Mouse (Mus musculus) kidney, embryonic 14.5 days (tissue): ENCODE measurements around the gene Rbm5. TPM values are rescaled to one million over a fixed set of nuclear protein-coding genes. Genes with fewer than 3 reads are reported as not detected.
A peak's percentile ranks its signal among the peaks of the same experiment; 100 is the strongest.

Source experiments
- ATAC-seq: fragments of 200-750 bp; cut with Nextera tagmentation; 2 replicates; pipeline ENCODE4 v1.8.0; 2017; ENCODE audit warnings: moderate number of reproducible peaks, mild to moderate bottlenecking, moderate TSS enrichment, moderate library complexity; ENCODE audit not compliant: low FRiP score, low TSS enrichment
- H3K27ac ChIP-seq: fragments of 300-500 bp; sonication (generic); 2 replicates; pipeline ENCODE4 v1.5.1; 2014; ENCODE audit warnings: low read depth, mild to moderate bottlenecking, low read length, moderate library complexity, mixed read lengths
- H3K27me3 ChIP-seq: fragments of 300-500 bp; sonication (generic); 2 replicates; pipeline ENCODE4 v1.6.1; 2014; ENCODE audit warnings: mild to moderate bottlenecking, low read length; ENCODE audit not compliant: control insufficient read depth, insufficient read depth
- H3K36me3 ChIP-seq: fragments of 300-500 bp; sonication (generic); 2 replicates; pipeline ENCODE4 v1.6.1; 2014; ENCODE audit warnings: low read length, mixed read lengths; ENCODE audit not compliant: control insufficient read depth, insufficient read depth
- H3K4me1 ChIP-seq: fragments of 300-500 bp; sonication (generic); 2 replicates; pipeline ENCODE4 v1.6.1; 2014; ENCODE audit warnings: low read length, mixed read lengths; ENCODE audit not compliant: control insufficient read depth, insufficient read depth
- H3K4me2 ChIP-seq: fragments of 300-500 bp; sonication (generic); replicated peaks from 2 replicates; pipeline ENCODE4 v1.6.1; 2014; ENCODE audit warnings: low read depth, mild to moderate bottlenecking, low read length
- H3K4me3 ChIP-seq: fragments of 300-500 bp; sonication (generic); 2 replicates; pipeline ENCODE4 v1.5.1; 2014; ENCODE audit warnings: mild to moderate bottlenecking, low read length
- H3K9ac ChIP-seq: fragments of 300-500 bp; sonication (generic); 2 replicates; pipeline ENCODE4 v1.6.1; 2014; ENCODE audit warnings: low read depth, mild to moderate bottlenecking, low read length, moderate library complexity
- H3K9me3 ChIP-seq: fragments of 300-500 bp; sonication (generic); 2 replicates; pipeline ENCODE4 v1.6.1; 2016; ENCODE audit warnings: low read length; ENCODE audit not compliant: control insufficient read depth
- WGBS: fragments of 180-500 bp; shearing (Covaris S2); extraction: QIAGEN DNeasy Blood & Tissue Kit; methylation state at CpG from one replicate; pipeline ENCODE4 v1.1.7; 2014; 5-methylcytosine and 5-hydroxymethylcytosine counted together
- polyA plus RNA-seq: library from polyadenylated mRNA; unstranded; fragments of >200 nt; fragmentation: Nextera tagmentation; extraction: Ambion mirVana; gene quantifications from 2 replicates; pipeline ENCODE4 v1.2.1, GENCODE M21; 2014

Rbm5 gene
- polyA plus RNA-seq, 1 experiment from 2014 or later = 193 TPM

GRCm38 (mm10) chr9:107708439-107709095, 62.2 kb downstream of the Rbm5 start:
- WGBS = 1% methylated on average over 21 of the region's 21 CpGs

GRCm38 (mm10) chr9:107707701-107708438, 62.9 kb downstream of the Rbm5 start:
- peaks cover 49% of the 10 kb centered on the region for H3K4me1 ChIP-seq
- peak overlapping the region; percentile 77 for H3K4me2 ChIP-seq
- H3K36me3 ChIP-seq = peaks cover 26% of the 10 kb centered on the region
- no peaks in the 10 kb centered on the region for H3K9me3 ChIP-seq
- peak overlapping the region; percentile 88 for H3K9ac ChIP-seq
- no peak for ATAC-seq
- H3K4me3 ChIP-seq = peak overlapping the region; percentile 78
- WGBS = under 1% methylated on average over 17 of the region's 17 CpGs
- H3K27me3 ChIP-seq = no peaks in the 10 kb centered on the region
- peak overlapping the region; percentile 77 for H3K27ac ChIP-seq

More at GRCm38 (mm10) chr9:107708439-107709095, 62.2 kb downstream of the Rbm5 start:
- Histone ChIP-seq H3K36me3 (peaks cover 21% of the 10 kb centered on the region), H3K27ac (peak overlapping the region; percentile 77; the same call in 1 of the 2 replicates), H3K9ac (peak overlapping the region; percentile 88), H3K27me3 (no peaks in the 10 kb centered on the region), H3K4me3 (peak overlapping the region; percentile 78), H3K9me3 (no peaks in the 10 kb centered on the region), H3K4me2 (peak overlapping the region; percentile 77), H3K4me1 (peaks cover 47% of the 10 kb centered on the region)
- no peak for ATAC-seq

- no peak for ATAC-seq
Measured at GRCm38 (mm10) chr9:107706781-107707211, 64.0 kb downstream of the Rbm5 start.

GRCm38 (mm10) chr9:107703337-107704122, 67.3 kb downstream of the Rbm5 start:
- Histone ChIP-seq H3K36me3 (peaks cover 32% of the 10 kb centered on the region), H3K4me1 (peaks cover 92% of the 10 kb centered on the region), H3K27ac (peak overlapping the region; percentile 17; the same call in 1 of the 2 replicates), H3K27me3 (no peaks in the 10 kb centered on the region), H3K9ac (peak overlapping the region; percentile 34; the same call in 1 of the 2 replicates), H3K9me3 (no peaks in the 10 kb centered on the region), H3K4me2 (no peak overlapping the region), H3K4me3 (no peak overlapping the region)
- ATAC-seq = no peak
- WGBS = 43% methylated on average over 14 of the region's 14 CpGs

More at GRCm38 (mm10) chr9:107706781-107707211, 64.0 kb downstream of the Rbm5 start:
- Histone ChIP-seq H3K9ac (peak overlapping the region; percentile 88), H3K36me3 (peaks cover 29% of the 10 kb centered on the region), H3K4me1 (peaks cover 59% of the 10 kb centered on the region), H3K27ac (peak overlapping the region; percentile 77), H3K4me2 (peak overlapping the region; percentile 77), H3K9me3 (no peaks in the 10 kb centered on the region), H3K27me3 (no peaks in the 10 kb centered on the region), H3K4me3 (peak overlapping the region; percentile 78)
- 2% methylated on average over 14 of the region's 14 CpGs for WGBS

- no peak for ATAC-seq
- no peak overlapping the region for H3K4me3 ChIP-seq
- no peaks in the 10 kb centered on the region for H3K27me3 ChIP-seq
- WGBS = 50% methylated on average over 3 of the region's 3 CpGs
- no peaks in the 10 kb centered on the region for H3K9me3 ChIP-seq
- H3K36me3 ChIP-seq = peaks cover 32% of the 10 kb centered on the region
- H3K27ac ChIP-seq = 0 out of 2 replicates have a peak overlapping the region, but pooled peaks have one; percentile 38
- H3K9ac ChIP-seq = no peak overlapping the region; the same call in 1 of the 2 replicates
- H3K4me2 ChIP-seq = no peak overlapping the region
- peaks cover 100% of the 10 kb centered on the region for H3K4me1 ChIP-seq
Measured at GRCm38 (mm10) chr9:107702606-107703185, 68.1 kb downstream of the Rbm5 start.

- no peak for ATAC-seq
- Histone ChIP-seq H3K4me2 (no peak overlapping the region), H3K27ac (no peak overlapping the region), H3K9me3 (no peaks in the 10 kb centered on the region), H3K36me3 (peaks cover 32% of the 10 kb centered on the region), H3K4me1 (peaks cover 100% of the 10 kb centered on the region), H3K9ac (no peak overlapping the region), H3K4me3 (no peak overlapping the region), H3K27me3 (no peaks in the 10 kb centered on the region)
- WGBS = 13% methylated on average over 12 of the region's 12 CpGs
Measured at GRCm38 (mm10) chr9:107701594-107701993, 69.2 kb downstream of the Rbm5 start.

GRCm38 (mm10) chr9:107700114-107700571, 70.7 kb downstream of the Rbm5 start:
- Histone ChIP-seq H3K4me1 (peaks cover 100% of the 10 kb centered on the region), H3K4me3 (peak overlapping the region; percentile 6; the same call in 1 of the 2 replicates), H3K36me3 (peaks cover 33% of the 10 kb centered on the region), H3K4me2 (peak overlapping the region; percentile 28; the same call in 1 of the 2 replicates), H3K27me3 (no peaks in the 10 kb centered on the region), H3K27ac (peak overlapping the region; percentile 83), H3K9me3 (no peaks in the 10 kb centered on the region), H3K9ac (peak overlapping the region; percentile 18; the same call in 1 of the 2 replicates)
- peak; percentile 10; the same call in 1 of the 2 replicates for ATAC-seq
- 19% methylated on average over 6 of the region's 6 CpGs for WGBS

GRCm38 (mm10) chr9:107699376-107699980, 71.3 kb downstream of the Rbm5 start:
- peak overlapping the region; percentile 18; the same call in 1 of the 2 replicates for H3K9ac ChIP-seq
- peaks cover 32% of the 10 kb centered on the region for H3K36me3 ChIP-seq
- H3K27ac ChIP-seq = peak overlapping the region; percentile 87; the same call in 1 of the 2 replicates
- no peaks in the 10 kb centered on the region for H3K9me3 ChIP-seq
- no peaks in the 10 kb centered on the region for H3K27me3 ChIP-seq
- peak overlapping the region; percentile 43 for H3K4me2 ChIP-seq
- H3K4me3 ChIP-seq = peak overlapping the region; percentile 12; the same call in 1 of the 2 replicates
- WGBS = 5% methylated on average over 9 of the region's 9 CpGs
- peak; percentile 63 for ATAC-seq
- peaks cover 100% of the 10 kb centered on the region for H3K4me1 ChIP-seq
